Mouse (Mus musculus) bone marrow macrophage, adult 2 months (primary cell): Measurements from ENCODE around the gene Gm20388. TPM values are rescaled to one million over a fixed set of nuclear protein-coding genes. Genes with fewer than 3 reads are reported as not detected.

Source experiments
- H3K27ac ChIP-seq: 2 replicates; pipeline ENCODE4 v1.5.1; 2012; ENCODE audit warnings: low read depth, low read length; ENCODE audit not compliant: insufficient read depth
- H3K4me1 ChIP-seq: 2 replicates; pipeline ENCODE4 v1.6.1; 2012; ENCODE audit warnings: low read length; ENCODE audit not compliant: control insufficient read depth, insufficient read depth
- H3K4me3 ChIP-seq: 2 replicates; pipeline ENCODE4 v1.5.1; 2012; ENCODE audit warnings: mild to moderate bottlenecking, low read length, moderate library complexity; ENCODE audit not compliant: insufficient read depth
- CTCF ChIP-seq: IDR thresholded peaks from 2 replicates; pipeline ENCODE4 v1.5.1; 2012; ENCODE audit warnings: low read depth, mild to moderate bottlenecking, low read length, moderate library complexity
- POLR2A ChIP-seq: IDR thresholded peaks from 2 replicates; pipeline ENCODE4 v1.6.1; 2012; ENCODE audit warnings: mild to moderate bottlenecking, low read depth, low read length, borderline replicate concordance
- polyA plus RNA-seq: library from polyadenylated mRNA; stranded (reverse); fragments of >200 nt; gene quantifications from 2 replicates; pipeline ENCODE4 v1.2.4, GENCODE M21; 2012; ENCODE audit not compliant: missing spikeins, insufficient read depth, insufficient read length

Gm20388 gene
- polyA plus RNA-seq, 1 experiment: 32.7 TPM

DNA sequence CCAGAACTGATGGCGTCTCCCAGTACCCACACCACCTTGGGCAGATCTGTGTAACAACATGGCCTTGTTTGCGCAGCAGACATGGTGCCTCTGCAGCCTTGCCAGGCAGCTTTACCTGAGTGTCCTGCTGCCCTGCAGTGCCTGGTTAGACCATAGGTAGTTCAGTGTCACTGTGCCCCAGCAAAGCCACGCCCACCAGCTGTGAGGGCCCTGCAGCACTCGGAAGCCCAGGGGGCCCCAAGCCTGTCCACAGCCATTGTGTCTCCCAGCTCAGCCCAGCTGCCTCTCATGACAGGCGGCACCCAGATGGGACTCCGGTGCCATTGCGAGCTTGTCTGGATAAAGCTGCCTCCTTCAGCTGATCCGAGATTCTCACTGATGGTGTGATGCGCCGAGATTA, 2380.9 kb downstream of the Gm20388 start:
- TF ChIP-seq CTCF (no peak), POLR2A (no peak)
- Histone ChIP-seq H3K4me3 (no peak overlapping the region), H3K27ac (no peak overlapping the region), H3K4me1 (0 out of 2 replicates have a peak, but pooled peaks cover 2% of the 10 kb centered on the region)

DNA sequence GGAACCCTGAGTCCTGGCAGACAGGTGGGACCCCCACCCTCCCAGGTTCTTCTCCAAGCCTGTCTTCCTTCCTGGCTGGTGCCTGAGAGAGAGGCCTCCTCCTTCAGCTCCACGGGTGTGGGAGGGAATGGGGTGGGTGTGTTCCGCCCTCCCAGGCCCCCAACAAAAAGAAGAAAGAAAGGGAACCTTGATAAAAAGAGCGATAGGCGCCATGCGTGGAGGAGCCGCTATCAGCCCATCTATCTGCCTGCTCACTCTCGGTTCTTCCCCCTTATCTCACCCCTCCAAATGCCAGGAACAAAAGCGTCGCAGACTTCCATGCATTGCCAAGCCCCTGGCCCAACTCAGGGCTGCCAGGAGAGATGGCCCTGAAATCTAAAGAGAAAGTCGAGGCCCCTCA, 2382.8 kb downstream of the Gm20388 start:
- TF ChIP-seq CTCF (no peak), POLR2A (no peak)

GRCm38 (mm10) chr8:122294273-122294683, 2383.6 kb downstream of the Gm20388 start:
- Histone ChIP-seq H3K27ac (no peak overlapping the region), H3K4me1 (0 out of 2 replicates have a peak, but pooled peaks cover 2% of the 10 kb centered on the region), H3K4me3 (no peak overlapping the region)
- no peak for TF ChIP-seq POLR2A
- TF ChIP-seq CTCF: no peak

More for the DNA sequence above, 2382.8 kb downstream of the Gm20388 start:
- no peak overlapping the region for H3K4me3 ChIP-seq
- 0 out of 2 replicates have a peak, but pooled peaks cover 2% of the 10 kb centered on the region for H3K4me1 ChIP-seq
- H3K27ac ChIP-seq: no peak overlapping the region

DNA sequence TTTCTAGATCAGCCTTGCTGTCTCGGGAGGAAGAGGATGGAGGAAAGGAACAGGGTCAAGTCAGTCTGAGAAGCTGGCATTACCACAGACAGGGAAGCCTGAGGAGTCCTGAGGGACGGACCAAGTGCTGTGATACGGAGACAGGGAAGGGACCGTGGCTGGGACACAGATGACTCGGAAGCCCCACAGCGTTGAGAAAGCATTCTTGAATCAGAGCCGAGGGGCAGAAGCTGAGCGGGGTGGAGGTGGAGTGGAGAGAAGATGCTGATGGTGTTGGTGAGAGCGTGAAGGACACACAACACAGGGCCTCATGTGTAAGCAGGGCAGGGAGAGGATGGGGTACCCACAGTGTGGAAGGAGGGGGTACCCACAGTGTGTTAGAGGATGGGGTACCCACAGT, 2384.7 kb downstream of the Gm20388 start:
- TF ChIP-seq POLR2A (no peak), CTCF (no peak)
- H3K4me1 ChIP-seq: 0 out of 2 replicates have a peak, but pooled peaks cover 2% of the 10 kb centered on the region
- no peak overlapping the region for H3K27ac ChIP-seq
- H3K4me3 ChIP-seq: no peak overlapping the region

DNA sequence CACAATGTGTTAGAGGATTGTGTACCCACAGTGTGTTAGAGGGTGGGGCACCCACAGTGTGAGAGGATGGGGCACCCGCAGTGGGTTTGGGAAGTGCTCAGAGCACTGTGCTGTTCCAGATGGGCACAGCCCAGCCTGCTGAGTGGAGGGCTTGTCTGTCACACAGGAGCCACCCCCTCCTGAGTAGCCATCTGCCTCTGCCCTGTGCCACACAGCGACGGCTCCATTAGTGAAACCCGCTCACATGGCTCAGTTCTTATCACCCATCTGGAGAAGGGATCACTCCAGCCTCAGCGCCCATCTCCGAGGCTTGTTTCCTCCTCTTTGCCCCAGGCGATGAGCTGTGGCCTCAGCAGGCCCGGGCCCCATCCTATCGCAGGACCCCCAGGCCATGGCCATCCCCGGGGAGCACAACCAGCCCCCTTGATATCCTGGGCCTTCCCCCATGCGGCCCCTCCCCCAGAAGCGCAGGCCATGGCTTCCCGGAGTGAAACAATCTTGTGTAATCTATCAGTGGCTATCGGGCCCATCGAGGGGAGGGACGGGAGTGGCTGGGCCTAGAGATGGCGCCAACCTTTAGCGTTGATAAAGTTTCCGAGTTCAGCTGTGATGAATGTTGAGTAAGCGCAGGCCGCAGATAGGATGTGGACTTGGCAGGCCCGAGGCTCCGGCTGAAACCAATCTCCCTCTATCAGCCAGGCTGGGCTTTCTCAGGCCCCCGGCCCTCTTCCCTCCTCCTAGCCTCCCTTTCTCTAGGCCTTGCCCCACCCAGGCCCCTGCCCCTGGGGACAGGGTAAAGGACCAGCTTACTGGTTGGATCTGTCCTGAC, 2385.7 kb downstream of the Gm20388 start:
- H3K27ac ChIP-seq: no peak overlapping the region
- H3K4me1 ChIP-seq: 0 out of 2 replicates have a peak, but pooled peaks cover 2% of the 10 kb centered on the region
- TF ChIP-seq CTCF (no peak), POLR2A (no peak)
- H3K4me3 ChIP-seq: no peak overlapping the region

DNA sequence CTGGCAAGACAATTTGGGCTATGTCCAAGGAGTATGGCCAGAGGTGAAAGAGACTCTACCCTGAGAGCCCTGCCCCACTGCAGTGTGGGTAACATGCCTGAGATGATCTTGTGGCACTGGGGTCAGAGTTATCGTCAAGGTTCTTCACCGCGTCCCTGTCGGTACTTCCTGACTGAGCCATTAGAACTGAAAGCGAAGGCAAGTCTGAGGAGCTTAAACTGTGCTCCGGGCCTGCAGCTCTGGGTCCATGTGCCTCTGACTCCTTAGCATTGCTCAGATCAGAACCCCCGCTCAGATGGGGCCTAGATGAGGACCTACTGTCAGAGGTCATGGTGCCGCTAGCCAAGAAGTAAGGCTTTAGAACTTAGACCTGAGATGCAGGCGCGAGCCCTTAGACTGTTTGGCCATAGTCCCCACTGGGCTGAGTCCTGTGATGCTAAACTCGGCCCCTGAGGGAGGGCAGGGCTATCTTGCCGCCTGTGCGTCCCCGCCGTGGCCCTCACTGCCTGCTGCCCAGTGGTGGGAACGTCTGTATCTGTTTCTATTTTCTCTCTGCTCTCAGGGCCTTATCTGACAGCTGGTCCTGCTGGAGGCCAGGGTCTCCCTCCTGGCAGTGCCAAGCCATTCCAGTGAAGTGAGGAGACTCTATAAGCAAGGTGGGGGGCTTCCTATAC, 2389.1 kb downstream of the Gm20388 start:
- TF ChIP-seq POLR2A (no peak), CTCF (no peak)
- H3K27ac ChIP-seq: no peak overlapping the region
- no peaks in the 10 kb centered on the region for H3K4me1 ChIP-seq

DNA sequence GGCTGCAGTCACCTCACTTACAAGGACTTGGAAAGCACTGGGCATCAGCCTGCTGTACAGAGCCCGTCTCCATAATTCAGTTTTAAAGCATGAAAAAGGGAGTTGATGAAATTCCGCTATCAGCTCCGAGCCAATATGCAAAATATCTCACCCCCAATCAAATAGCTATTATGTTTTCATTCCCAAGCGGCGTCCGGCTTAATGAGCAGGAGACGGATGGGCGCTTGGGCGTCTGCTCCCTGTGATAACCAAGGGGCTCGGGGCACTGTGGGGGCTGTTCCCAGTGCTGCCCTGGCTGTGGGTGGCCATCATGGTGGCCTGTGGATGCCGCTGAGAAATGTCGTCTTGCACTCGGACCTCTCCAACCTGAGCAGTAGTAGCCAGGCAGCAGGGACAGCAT, 2390.4 kb downstream of the Gm20388 start:
- no peak overlapping the region for H3K4me3 ChIP-seq
- no peaks in the 10 kb centered on the region for H3K4me1 ChIP-seq
- no peak overlapping the region for H3K27ac ChIP-seq
- TF ChIP-seq POLR2A (no peak), CTCF (no peak)

More for the DNA sequence above, 2389.1 kb downstream of the Gm20388 start:
- no peak overlapping the region for H3K4me3 ChIP-seq

- no peak overlapping the region for H3K27ac ChIP-seq
- TF ChIP-seq POLR2A (no peak), CTCF (no peak)
- no peak overlapping the region for H3K4me3 ChIP-seq
- H3K4me1 ChIP-seq: no peaks in the 10 kb centered on the region
These were observed 2391.2 kb downstream of the Gm20388 start for GRCm38 (mm10) chr8:122301866-122302265.

GRCm38 (mm10) chr8:122303451-122303850, 2392.8 kb downstream of the Gm20388 start:
- no peaks in the 10 kb centered on the region for H3K4me1 ChIP-seq

DNA sequence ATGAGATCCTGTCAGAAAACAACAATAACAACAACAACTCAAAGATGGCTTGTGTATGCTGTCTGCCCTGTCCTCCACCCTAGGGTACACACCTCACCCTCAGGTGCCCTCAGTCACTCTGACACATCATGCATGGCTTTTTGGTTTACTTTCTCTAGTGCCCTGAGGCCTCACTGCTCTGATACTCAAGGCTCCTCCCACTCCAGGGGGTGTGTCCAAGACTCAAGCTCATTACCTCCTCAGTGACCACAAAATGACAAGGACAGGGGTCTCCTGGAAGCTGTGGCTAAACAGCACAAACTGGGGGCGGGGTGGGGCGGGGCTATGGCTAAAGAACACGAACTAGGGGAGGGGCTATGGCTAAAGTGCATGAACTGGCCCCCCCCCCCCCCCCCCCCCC, 2393.4 kb downstream of the Gm20388 start:
- H3K27ac ChIP-seq: no peak overlapping the region
- H3K4me1 ChIP-seq: no peaks in the 10 kb centered on the region
- H3K4me3 ChIP-seq: no peak overlapping the region
- TF ChIP-seq POLR2A (no peak), CTCF (no peak)

More at GRCm38 (mm10) chr8:122303451-122303850, 2392.8 kb downstream of the Gm20388 start:
- Histone ChIP-seq H3K4me3 (no peak overlapping the region), H3K27ac (no peak overlapping the region)
- TF ChIP-seq CTCF: no peak
- no peak for TF ChIP-seq POLR2A
